Mouse (Mus musculus): ENCODE results near the gene Nxph3. TPM values are rescaled to one million over a fixed set of nuclear protein-coding genes. Genes with fewer than 3 reads are reported as not detected.

Nxph3 gene
- polyA plus RNA-seq, 1 experiment from 2014 or later = 0.75 TPM

- Histone ChIP-seq H3K27ac (no peak overlapping the region), H3K9ac (ENCODE audit: low read depth, low read length) (no peak overlapping the region), H3K9me3 (replicated peaks; ENCODE audit: low read length) (no peaks in the 10 kb centered on the region), H3K27me3 (ENCODE audit: insufficient read depth, low read length) (no peaks in the 10 kb centered on the region), H3K4me1 (replicated peaks; ENCODE audit: insufficient read depth, low read length) (peaks cover 5% of the 10 kb centered on the region), H3K36me3 (ENCODE audit: insufficient read depth, low read length) (no peaks in the 10 kb centered on the region), H3K4me3 (replicated peaks; ENCODE audit: low read depth, low read length) (no peak overlapping the region), H3K4me2 (ENCODE audit: low read length) (no peak overlapping the region)
- ATAC-seq (replicated peaks; ENCODE audit: low FRiP score, low read depth) (no peak), DNase-seq (ENCODE audit: low spot score) (no peak)
- TF ChIP-seq CTCF (IDR thresholded peaks at IDR 0.05; ENCODE audit: low read depth) = no peak
- WGBS = 77% methylated on average over 15 of the region's 15 CpGs
Observed at GRCm38 (mm10) chr11:95538378-95539104, 24.2 kb upstream of the Nxph3 start.

GRCm38 (mm10) chr11:95533484-95534160, 19.3 kb upstream of the Nxph3 start:
- Histone ChIP-seq H3K9ac (ENCODE audit: low read depth, low read length) (no peak overlapping the region), H3K36me3 (ENCODE audit: insufficient read depth, low read length) (no peaks in the 10 kb centered on the region), H3K9me3 (replicated peaks; ENCODE audit: low read length) (no peaks in the 10 kb centered on the region), H3K4me2 (ENCODE audit: low read length) (peak overlapping the region; percentile 36), H3K27ac (no peak overlapping the region), H3K4me1 (replicated peaks; ENCODE audit: insufficient read depth, low read length) (no peaks in the 10 kb centered on the region), H3K4me3 (replicated peaks; ENCODE audit: low read depth, low read length) (no peak overlapping the region), H3K27me3 (ENCODE audit: insufficient read depth, low read length) (peaks cover 4% of the 10 kb centered on the region; the same call in 1 of the 2 replicates)
- ATAC-seq (replicated peaks; ENCODE audit: low FRiP score, low read depth) = peak; percentile 86
- peak; percentile 92 for DNase-seq (ENCODE audit: low spot score)
- WGBS = 20% methylated on average over 24 of the region's 24 CpGs
- peak; percentile 99 for TF ChIP-seq CTCF (IDR thresholded peaks at IDR 0.05; ENCODE audit: low read depth)

- Histone ChIP-seq H3K9ac (ENCODE audit: low read depth, low read length) (no peak overlapping the region), H3K4me2 (ENCODE audit: low read length) (no peak overlapping the region), H3K36me3 (ENCODE audit: insufficient read depth, low read length) (no peaks in the 10 kb centered on the region), H3K9me3 (replicated peaks; ENCODE audit: low read length) (no peaks in the 10 kb centered on the region), H3K27me3 (ENCODE audit: insufficient read depth, low read length) (peaks cover 4% of the 10 kb centered on the region; the same call in 1 of the 2 replicates), H3K4me3 (replicated peaks; ENCODE audit: low read depth, low read length) (no peak overlapping the region), H3K4me1 (replicated peaks; ENCODE audit: insufficient read depth, low read length) (no peaks in the 10 kb centered on the region), H3K27ac (no peak overlapping the region)
- 68% methylated on average over 13 of the region's 13 CpGs for WGBS
- DNase-seq (ENCODE audit: low spot score) (no peak), ATAC-seq (replicated peaks; ENCODE audit: low FRiP score, low read depth) (no peak)
- no peak for TF ChIP-seq CTCF (IDR thresholded peaks at IDR 0.05; ENCODE audit: low read depth)
Observed at GRCm38 (mm10) chr11:95532353-95533072, 18.1 kb upstream of the Nxph3 start.

GRCm38 (mm10) chr11:95528231-95528630, 13.9 kb upstream of the Nxph3 start:
- Histone ChIP-seq H3K9ac (ENCODE audit: low read depth, low read length) (no peak overlapping the region), H3K36me3 (ENCODE audit: insufficient read depth, low read length) (no peaks in the 10 kb centered on the region), H3K4me2 (ENCODE audit: low read length) (no peak overlapping the region), H3K4me1 (replicated peaks; ENCODE audit: insufficient read depth, low read length) (no peaks in the 10 kb centered on the region), H3K4me3 (replicated peaks; ENCODE audit: low read depth, low read length) (no peak overlapping the region), H3K27ac (no peak overlapping the region), H3K9me3 (replicated peaks; ENCODE audit: low read length) (no peaks in the 10 kb centered on the region), H3K27me3 (ENCODE audit: insufficient read depth, low read length) (peaks cover 4% of the 10 kb centered on the region; the same call in 1 of the 2 replicates)
- WGBS = 83% methylated on average over 3 of the region's 3 CpGs
- DNase-seq (ENCODE audit: low spot score) = no peak
- peak; percentile 26 for TF ChIP-seq CTCF (IDR thresholded peaks at IDR 0.05; ENCODE audit: low read depth)
- ATAC-seq (replicated peaks; ENCODE audit: low FRiP score, low read depth) = no peak

- Histone ChIP-seq H3K9ac (ENCODE audit: low read depth, low read length) (no peak overlapping the region), H3K27me3 (ENCODE audit: insufficient read depth, low read length) (no peaks in the 10 kb centered on the region), H3K36me3 (ENCODE audit: insufficient read depth, low read length) (no peaks in the 10 kb centered on the region), H3K4me1 (replicated peaks; ENCODE audit: insufficient read depth, low read length) (no peaks in the 10 kb centered on the region), H3K9me3 (replicated peaks; ENCODE audit: low read length) (no peaks in the 10 kb centered on the region), H3K4me2 (ENCODE audit: low read length) (no peak overlapping the region), H3K27ac (no peak overlapping the region), H3K4me3 (replicated peaks; ENCODE audit: low read depth, low read length) (no peak overlapping the region)
- DNase-seq (ENCODE audit: low spot score) = no peak
- ATAC-seq (replicated peaks; ENCODE audit: low FRiP score, low read depth) = no peak
- no peak for TF ChIP-seq CTCF (IDR thresholded peaks at IDR 0.05; ENCODE audit: low read depth)
- 83% methylated on average over 8 of the region's 8 CpGs for WGBS
Observed at GRCm38 (mm10) chr11:95527307-95527706, 12.9 kb upstream of the Nxph3 start.

GRCm38 (mm10) chr11:95521563-95521962, 7.2 kb upstream of the Nxph3 start:
- peak overlapping the region; percentile 13; the same call in 1 of the 2 replicates for H3K4me3 ChIP-seq (replicated peaks; ENCODE audit: low read depth, low read length)

More at GRCm38 (mm10) chr11:95521563-95521962, 7.2 kb upstream of the Nxph3 start:
- Histone ChIP-seq H3K9me3 (replicated peaks; ENCODE audit: low read length) (no peaks in the 10 kb centered on the region), H3K27me3 (ENCODE audit: insufficient read depth, low read length) (0 out of 2 replicates have a peak, but pooled peaks cover 8% of the 10 kb centered on the region), H3K4me2 (ENCODE audit: low read length) (peak overlapping the region; percentile 47), H3K4me1 (replicated peaks; ENCODE audit: insufficient read depth, low read length) (0 out of 2 replicates have a peak, but pooled peaks cover 5% of the 10 kb centered on the region), H3K9ac (ENCODE audit: low read depth, low read length) (no peak overlapping the region), H3K36me3 (ENCODE audit: insufficient read depth, low read length) (no peaks in the 10 kb centered on the region), H3K27ac (no peak overlapping the region)
- TF ChIP-seq CTCF (IDR thresholded peaks at IDR 0.05; ENCODE audit: low read depth) = peak; percentile 90
- WGBS = 1% methylated on average over 13 of the region's 13 CpGs
- DNase-seq (ENCODE audit: low spot score) = peak; percentile 83
- ATAC-seq (replicated peaks; ENCODE audit: low FRiP score, low read depth) = peak; percentile 55

Measured in kidney, postnatal 0 days (tissue).